Mouse (Mus musculus) telencephalon, adult 2 months (tissue): Measurements from ENCODE around the gene Itga5.

Experiments
- DNase-seq: peaks from one replicate; pipeline ENCODE4 v3.0.0-alpha.2; 2011; ENCODE audit warnings: low read depth, low spot score

Gene Itga5

DNA sequence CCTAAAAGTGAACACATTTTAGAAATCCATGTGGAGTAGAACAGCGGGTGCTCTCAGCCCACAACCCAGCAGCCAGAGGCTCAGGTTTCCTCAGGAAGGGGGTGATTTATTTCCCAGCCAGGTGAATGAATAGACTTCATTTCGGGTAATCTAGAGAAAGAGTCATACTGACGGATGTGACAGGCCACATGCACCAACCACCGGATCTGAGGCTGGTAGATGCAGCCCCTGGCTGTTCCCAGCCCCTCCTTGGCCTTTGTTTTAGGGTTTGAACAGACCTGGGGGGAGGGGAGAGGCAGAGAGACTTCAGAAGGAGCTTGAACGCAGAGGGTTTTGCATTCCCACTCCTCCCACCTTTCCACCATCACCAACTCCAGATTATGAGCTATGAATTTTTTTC is 70.7 kb downstream of the Itga5 start:
- no peak for DNase-seq

DNA sequence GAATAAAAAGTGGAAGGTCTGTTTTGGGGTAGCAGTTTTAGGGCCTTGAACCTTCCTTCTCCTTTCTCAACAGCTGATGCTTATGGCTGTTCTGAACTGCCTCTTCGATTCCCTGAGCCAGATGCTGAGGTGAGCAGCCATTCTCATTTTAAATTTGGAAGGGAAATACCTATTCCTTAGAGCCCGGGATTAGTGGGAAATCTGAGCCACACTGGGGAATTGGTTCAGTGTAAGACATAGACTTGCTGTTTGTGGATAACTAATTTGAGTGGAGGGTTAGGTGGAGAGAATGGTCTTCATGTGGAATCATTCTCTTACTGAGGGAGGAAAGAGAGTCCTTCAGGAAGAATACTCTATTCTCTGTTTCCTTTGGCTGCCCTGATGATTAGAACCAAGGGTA is 71.9 kb downstream of the Itga5 start:
- no peak for DNase-seq
